Mouse (Mus musculus): Measurements from ENCODE around the gene Rsph3a. TPM values are rescaled to one million over a fixed set of nuclear protein-coding genes. Genes with fewer than 3 reads are reported as not detected.
"Not testable (repeated sequence)": the region's sequence is repeated elsewhere in the genome, so short reads cannot be mapped to it uniquely, and the experiment has no call there.

Rsph3a gene
- 10 to 100 TPM; 27.5 to 39.6 TPM for total RNA-seq (2021)

GRCm38 (mm10) chr17:7945117-7946052 is at the start of gene Rsph3a:
Rsph3a (plus strand) TSS chr17:7945614.
- intact Hi-C loops (cut with DNase I), result not testable (repeated sequence)
- DNase-seq (ENCODE audit: low spot score), result peak; percentile 74

- no peak for DNase-seq (ENCODE audit: low spot score)
- intact Hi-C loops (cut with DNase I), result no loop called here
These were observed 49.3 kb upstream of the Rsph3a start for GRCm38 (mm10) chr17:7896047-7896635.

- DNase-seq (ENCODE audit: low spot score), result no peak
- intact Hi-C loops (cut with DNase I), result no loop called here
These were observed 48.3 kb upstream of the Rsph3a start for GRCm38 (mm10) chr17:7897120-7897519.

- DNase-seq (ENCODE audit: low spot score), result no peak
- intact Hi-C loops (cut with DNase I), result no loop called here
These were observed 47.7 kb upstream of the Rsph3a start for GRCm38 (mm10) chr17:7897756-7898155.

- DNase-seq (ENCODE audit: low spot score), result peak; percentile 33
- intact Hi-C loops (cut with DNase I), result no loop called here
These were observed 46.2 kb upstream of the Rsph3a start for GRCm38 (mm10) chr17:7899233-7899632.

GRCm38 (mm10) chr17:7899961-7900360 is 45.5 kb upstream of the Rsph3a start:
- intact Hi-C loops (cut with DNase I), result no loop called here
- no peak for DNase-seq (ENCODE audit: low spot score)

- intact Hi-C loops (cut with DNase I), result no loop called here
- DNase-seq (ENCODE audit: low spot score), result no peak
These were observed 43.9 kb upstream of the Rsph3a start for GRCm38 (mm10) chr17:7901536-7901935.

- intact Hi-C loops (cut with DNase I), result no loop called here
- DNase-seq (ENCODE audit: low spot score), result no peak
These were observed 43.1 kb upstream of the Rsph3a start for GRCm38 (mm10) chr17:7902362-7902761.

- intact Hi-C loops (cut with DNase I), result no loop called here
These were observed 40.4 kb upstream of the Rsph3a start for GRCm38 (mm10) chr17:7904992-7905391.

GRCm38 (mm10) chr17:7905936-7906685 is 39.3 kb upstream of the Rsph3a start:
- DNase-seq (ENCODE audit: low spot score), result no peak
- intact Hi-C loops (cut with DNase I), result no loop called here

More at GRCm38 (mm10) chr17:7904992-7905391, 40.4 kb upstream of the Rsph3a start:
- DNase-seq (ENCODE audit: low spot score), result no peak

- no peak for DNase-seq (ENCODE audit: low spot score)
- intact Hi-C loops (cut with DNase I), result no loop called here
These were observed 30.7 kb upstream of the Rsph3a start for GRCm38 (mm10) chr17:7914596-7915227.

- DNase-seq (ENCODE audit: low spot score), result no peak
- intact Hi-C loops (cut with DNase I), result no loop called here
These were observed 29.6 kb upstream of the Rsph3a start for GRCm38 (mm10) chr17:7915791-7916190.

GRCm38 (mm10) chr17:7916782-7917574 is 28.4 kb upstream of the Rsph3a start:
- no peak for DNase-seq (ENCODE audit: low spot score)
- intact Hi-C loops (cut with DNase I), result no loop called here

GRCm38 (mm10) chr17:7918355-7918754 is 27.1 kb upstream of the Rsph3a start:
- intact Hi-C loops (cut with DNase I), result no loop called here
- DNase-seq (ENCODE audit: low spot score), result no peak

GRCm38 (mm10) chr17:7919209-7919608 is 26.2 kb upstream of the Rsph3a start:
- intact Hi-C loops (cut with DNase I), result no loop called here
- no peak for DNase-seq (ENCODE audit: low spot score)

- intact Hi-C loops (cut with DNase I), result no loop called here
- DNase-seq (ENCODE audit: low spot score), result no peak
These were observed 22.9 kb upstream of the Rsph3a start for GRCm38 (mm10) chr17:7922564-7922963.

- DNase-seq (ENCODE audit: low spot score), result no peak
- intact Hi-C loops (cut with DNase I), result no loop called here
These were observed 21.2 kb upstream of the Rsph3a start for GRCm38 (mm10) chr17:7924185-7924725.

GRCm38 (mm10) chr17:7925413-7926160 is 19.8 kb upstream of the Rsph3a start, which contains the start of gene Tagap:
Tagap (plus strand) TSS chr17:7926000.
- DNase-seq (ENCODE audit: low spot score), result no peak
- intact Hi-C loops (cut with DNase I), result loop anchor here (5.0 kb wide), 1 partner anchor 58 kb away; no protein-coding TSS in a partner anchor

Measured in heart, postnatal 25 days (tissue).